Mouse (Mus musculus) layer of hippocampus, postnatal 10 days (tissue): ENCODE results near the gene Pvalb. TPM values are rescaled to one million over a fixed set of nuclear protein-coding genes. Genes with fewer than 3 reads are reported as not detected.
A peak's percentile ranks its signal among the peaks of the same experiment; 100 is the strongest.

Experiments
- DNase-seq, 2 experiments: peaks; one replicate each; pipeline ENCODE4 v3.0.0; 2021; ENCODE audit warnings: low spot score in 2 of 2
- total RNA-seq, 2 experiments: library from RNA; stranded (reverse); gene quantifications; 2 replicates each; pipeline ENCODE4 v1.2.3; 2021

Gene Pvalb
- total RNA-seq, 2 experiments from 2014 or later, result 6.6 to 6.9 TPM

DNA sequence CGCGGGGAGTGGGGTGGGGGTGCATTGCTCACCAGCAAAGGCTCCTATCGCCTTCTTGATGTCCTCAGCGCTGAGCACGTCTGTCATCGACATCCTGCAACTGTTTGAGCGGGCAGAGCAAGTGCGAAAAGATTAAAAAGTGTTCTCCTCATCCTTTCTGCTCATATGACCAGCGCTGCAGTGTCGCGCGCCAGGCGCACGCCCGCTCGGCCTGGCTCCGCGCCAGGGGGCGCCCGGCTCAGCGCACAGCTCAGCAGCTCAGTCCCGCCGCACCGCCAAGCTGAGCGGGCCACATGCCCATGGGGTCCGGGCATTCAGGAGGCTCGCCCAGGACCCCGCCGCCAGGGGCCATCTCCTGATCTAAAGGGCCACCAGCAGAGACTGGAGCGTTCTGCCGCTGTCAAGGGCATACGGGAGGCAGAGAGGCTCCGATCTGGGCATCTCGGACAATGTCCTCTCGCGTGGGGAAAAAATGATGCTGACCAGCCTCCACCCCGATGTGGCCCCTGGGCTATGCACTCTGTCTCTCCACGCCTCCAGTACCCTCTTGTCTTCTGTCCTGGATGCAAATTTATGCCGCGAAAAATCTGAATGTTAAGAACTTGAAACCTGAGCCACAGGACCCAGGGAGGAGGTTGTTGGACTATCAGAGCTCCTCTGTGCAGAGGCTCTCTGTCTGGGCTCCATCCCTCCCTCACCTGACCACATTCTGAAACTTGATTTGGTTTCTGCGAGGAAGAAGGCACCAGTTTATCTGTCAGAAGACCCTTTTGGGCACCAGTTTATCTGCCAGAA, 1.9 kb downstream of the Pvalb start:
- peak; percentile 54 to 77 for DNase-seq

DNA sequence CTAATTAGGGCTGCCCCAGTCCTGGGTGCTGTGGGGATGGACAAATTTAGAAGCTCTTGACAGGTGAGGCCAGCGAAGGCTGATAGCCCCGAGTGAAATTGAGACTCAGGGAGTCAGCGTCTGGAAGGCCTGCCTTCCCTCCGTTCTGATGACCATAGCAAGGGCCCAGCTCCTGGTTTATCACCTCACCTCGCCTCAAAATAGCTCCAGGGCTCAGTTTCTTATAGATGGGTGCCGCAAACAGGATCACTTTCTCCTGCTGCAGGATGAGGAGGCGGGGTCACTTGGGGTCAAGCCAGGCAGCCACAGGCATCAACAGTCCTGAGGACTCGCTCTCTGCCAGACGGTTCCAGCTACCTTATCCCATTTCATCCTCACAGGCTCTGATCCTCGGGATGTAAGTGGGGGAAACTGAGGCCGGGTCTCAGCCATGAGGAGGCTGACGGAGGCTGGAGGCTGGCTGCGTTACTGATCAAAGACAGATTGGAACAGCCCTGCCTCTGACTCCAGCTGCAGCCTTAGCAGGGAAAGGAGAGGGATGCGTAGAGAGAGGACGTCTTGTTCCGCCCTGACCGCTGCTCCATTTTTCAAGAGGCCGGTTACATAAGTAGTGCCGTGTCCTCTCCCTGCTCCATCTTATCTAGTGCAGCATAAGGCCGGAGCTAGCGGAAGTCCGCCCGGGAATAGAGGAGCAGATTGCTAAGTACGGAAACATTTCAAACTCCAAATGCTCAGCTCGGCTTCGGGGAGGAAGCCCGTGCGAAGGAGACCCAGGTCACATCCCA, 10.9 kb downstream of the Pvalb start:
- no peak for DNase-seq

DNA sequence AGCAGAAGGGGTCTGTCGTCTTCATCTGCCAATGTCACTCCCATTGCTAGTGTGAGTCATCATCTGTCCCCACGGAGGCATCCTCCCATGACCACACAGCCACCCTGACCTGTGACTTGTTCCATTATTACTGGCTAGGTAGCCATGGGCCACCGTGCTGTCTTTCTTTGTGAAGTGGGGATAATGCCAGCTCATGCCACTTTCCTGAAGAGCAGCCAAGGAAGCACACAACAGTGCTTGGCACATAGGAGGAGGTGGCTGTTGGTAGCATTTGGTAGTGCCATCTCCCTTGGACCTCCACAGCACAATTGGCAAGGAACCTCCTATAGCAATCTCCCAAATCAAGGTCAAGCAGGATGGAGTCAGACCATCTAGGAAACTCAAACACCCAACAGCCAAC, 11.9 kb downstream of the Pvalb start:
- DNase-seq, result no peak

DNA sequence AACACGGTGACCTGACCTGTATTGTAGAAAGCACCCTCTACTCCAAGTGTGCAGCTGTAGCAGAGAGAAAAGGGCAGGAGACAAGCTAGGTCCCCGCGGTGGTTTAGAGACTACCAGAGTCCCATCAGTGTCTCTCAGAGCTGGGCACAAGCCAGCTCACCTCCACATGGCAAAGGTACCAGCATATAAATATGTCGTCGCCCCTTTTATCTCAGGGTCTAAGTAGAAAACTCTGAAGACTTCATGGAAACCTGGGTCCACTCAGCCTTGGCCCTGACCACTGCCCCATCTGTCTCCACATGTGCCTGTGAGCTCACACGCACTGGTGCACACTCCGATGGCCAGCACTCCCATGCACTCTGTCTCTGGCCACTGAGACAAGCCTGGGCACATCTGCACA, 16.6 kb downstream of the Pvalb start:
- DNase-seq, result no peak

DNA sequence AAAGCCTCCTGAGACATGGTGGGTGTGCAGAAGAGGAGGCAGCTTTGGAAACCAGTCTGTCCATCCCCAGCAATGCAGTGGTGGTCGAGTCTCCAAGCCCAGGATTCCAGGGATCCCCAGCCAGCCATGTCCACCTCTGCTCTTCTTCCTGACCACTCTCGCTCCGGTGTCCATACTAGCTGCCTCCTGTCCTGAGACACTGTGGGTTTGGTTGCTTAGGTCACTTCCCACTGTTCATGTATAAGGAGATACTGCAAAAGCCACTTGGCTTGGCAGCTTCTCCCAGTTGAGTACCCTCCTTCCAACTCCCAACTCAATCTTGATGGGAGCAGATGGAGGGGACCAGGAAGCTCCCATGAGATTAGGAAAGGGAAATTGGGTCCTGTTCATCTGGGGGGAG, 17.7 kb downstream of the Pvalb start:
- DNase-seq, result no peak

DNA sequence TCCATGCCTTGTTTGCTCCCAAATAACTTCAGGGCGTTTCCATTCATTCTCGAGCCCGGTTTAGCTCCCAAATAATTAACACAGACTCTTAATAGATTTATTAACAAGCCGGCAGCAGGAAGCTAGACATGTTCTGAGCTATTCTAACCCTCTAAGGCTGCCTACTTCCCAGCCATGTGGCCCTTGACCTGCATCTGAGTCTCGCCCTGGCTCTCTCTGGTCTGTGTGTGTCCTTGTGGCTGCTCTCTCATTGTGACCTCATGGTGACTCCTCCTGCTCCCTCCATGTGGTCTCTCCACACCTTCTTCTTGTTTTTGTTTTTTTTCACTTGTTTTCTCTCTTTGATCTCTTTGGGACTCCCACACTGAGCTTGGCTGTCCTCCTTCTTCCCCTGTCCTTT, 19.3 kb downstream of the Pvalb start:
- no peak for DNase-seq

DNA sequence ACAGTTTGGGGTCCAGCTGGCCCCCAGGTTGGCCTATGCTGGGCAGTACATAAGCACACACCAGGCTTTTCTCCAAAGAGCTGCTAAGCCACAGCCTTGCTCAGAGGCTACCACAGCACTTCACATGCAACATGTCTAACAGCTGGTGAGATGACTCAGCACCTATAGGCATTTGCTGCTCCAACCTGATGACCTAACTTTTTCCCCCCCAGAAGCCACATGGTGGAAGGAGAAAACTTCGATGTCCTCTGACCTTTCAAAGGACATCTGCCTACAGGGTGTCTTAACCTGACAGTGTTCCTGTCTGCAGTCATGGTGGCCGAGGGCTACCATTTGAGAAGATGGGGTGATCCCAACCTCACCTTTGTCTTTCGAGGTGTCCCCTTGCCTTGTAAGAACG, 20.6 kb downstream of the Pvalb start:
- no peak for DNase-seq

DNA sequence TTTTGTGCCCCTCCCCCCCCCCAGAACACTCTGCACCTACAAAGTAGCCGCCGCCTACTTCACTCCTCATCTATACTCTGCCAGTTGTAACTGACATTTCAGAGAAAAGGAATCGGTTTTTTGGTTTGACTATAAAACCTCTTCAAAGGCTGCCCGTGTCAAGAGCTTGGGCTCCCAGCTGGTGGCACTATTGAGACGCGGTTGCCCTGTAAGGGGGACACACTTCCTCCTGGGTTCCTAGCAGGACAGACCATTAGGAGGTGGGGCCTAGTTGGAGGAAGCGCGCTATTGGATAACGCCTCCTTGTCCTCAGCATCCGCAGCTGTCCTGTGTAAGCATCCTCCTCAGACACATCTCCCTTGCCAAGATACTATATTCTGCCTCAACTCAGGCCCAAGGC, 21.3 kb downstream of the Pvalb start:
- peak; percentile 70 to 71 for DNase-seq

DNA sequence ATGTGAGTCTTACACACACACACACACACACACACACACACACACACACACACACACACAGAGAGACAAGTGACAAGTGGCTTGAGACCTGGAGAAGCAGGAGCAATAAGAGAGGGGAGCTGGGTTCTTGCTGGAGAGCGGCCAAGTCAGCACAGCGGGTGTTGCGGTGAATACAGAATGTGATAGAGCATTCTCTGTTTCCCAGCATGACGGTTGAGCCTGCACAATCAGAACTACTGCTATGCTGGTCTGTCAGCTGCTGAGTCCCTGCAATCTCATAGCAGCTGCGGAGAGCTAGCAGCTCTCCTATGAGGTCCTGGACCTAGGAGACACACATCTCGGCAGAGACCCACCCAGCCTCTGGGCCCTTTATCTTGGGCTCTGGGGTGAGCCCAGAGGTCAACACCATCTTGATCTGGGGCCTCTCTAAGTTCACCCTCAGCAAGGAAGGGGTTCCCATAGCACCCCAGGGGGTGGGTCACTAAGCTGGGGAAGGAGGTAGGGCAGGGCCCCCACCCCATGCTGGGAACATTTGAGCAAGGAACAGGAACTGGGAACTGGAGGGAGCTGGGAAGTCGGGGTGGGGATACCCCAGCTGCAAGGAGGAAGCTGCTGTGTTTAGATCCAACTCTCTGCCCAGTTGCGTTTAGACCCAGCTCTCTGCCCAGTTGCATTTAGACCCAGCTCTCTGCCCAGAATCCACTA, 24.3 kb downstream of the Pvalb start:
- DNase-seq, result peak; percentile 79 to 81

DNA sequence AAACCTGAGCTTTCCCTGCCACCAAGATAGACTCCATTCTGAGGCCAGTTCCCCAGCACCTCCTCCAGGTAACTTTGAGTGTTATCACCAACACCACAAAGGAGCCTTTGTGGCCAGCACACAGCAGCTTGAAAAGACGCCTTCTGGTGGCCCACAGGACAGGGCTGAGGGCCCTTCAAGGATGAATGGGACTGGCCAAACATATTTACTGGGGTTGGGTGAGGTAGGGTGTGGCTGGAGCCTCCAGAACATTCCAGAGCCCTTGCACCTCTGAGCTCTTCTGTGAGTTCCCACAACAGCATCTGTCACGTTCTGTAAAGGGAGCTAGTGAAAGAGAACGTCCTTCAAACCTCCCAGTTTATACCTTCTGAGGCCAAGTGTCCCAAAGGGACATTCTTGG, 26.4 kb downstream of the Pvalb start:
- no peak for DNase-seq

DNA sequence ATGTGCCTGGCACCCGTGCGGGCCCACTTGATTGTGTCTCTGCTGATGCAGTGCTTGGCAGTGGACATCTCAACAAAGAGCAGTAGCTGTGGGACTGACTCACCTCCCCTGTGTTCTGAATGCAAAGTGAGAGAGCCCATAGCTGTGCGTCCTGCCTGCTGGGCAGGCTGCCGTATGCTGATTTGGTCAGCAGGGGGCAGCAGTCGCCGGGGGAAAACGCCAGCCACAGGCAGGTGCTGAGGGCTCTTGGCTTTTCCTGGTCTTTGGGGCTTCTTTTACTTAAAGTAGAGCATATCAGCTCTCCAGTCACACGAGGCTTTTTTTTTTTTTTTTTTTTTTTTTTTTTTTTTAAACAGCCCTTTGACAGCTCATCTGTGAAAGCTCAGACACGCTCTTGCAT, 27.8 kb downstream of the Pvalb start:
- DNase-seq, result peak; percentile 90 to 94

DNA sequence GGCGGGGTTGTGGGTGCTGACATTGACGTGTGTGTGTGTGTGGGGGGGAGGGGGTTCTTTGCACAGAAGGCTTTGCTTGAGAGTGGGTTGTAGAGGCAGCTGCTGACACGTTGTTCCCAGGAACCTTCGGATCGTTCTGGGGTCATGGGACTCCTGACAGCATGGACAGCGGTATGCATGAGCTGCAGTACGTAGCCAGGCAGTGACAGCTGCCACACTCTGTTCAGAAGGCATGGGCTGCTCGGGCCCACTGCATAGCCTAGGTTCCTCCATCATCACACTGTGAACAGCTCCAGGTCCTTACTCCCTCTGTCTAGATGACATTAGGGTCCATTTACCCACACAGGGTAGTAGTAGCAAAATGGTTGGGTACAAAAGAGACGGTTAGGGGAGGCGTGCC, 28.9 kb downstream of the Pvalb start:
- DNase-seq, result no peak

DNA sequence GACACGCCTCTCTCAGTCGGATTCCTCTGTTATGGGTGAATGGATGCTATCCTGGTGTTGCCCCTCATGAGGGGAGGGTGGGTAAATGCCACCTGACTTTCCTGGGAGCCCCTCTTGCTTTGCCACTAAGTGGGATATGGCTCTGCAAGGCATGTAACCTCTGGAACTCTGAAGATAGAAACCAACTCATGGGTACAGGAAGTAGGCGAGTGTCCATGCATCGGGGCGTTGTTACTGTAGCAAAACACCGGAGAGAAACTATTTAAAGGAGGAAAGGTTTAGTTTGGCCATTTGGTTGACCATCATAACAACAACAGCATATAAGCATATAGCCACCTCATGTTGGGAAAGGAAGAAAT, 31.3 kb downstream of the Pvalb start:
- DNase-seq, result no peak

DNA sequence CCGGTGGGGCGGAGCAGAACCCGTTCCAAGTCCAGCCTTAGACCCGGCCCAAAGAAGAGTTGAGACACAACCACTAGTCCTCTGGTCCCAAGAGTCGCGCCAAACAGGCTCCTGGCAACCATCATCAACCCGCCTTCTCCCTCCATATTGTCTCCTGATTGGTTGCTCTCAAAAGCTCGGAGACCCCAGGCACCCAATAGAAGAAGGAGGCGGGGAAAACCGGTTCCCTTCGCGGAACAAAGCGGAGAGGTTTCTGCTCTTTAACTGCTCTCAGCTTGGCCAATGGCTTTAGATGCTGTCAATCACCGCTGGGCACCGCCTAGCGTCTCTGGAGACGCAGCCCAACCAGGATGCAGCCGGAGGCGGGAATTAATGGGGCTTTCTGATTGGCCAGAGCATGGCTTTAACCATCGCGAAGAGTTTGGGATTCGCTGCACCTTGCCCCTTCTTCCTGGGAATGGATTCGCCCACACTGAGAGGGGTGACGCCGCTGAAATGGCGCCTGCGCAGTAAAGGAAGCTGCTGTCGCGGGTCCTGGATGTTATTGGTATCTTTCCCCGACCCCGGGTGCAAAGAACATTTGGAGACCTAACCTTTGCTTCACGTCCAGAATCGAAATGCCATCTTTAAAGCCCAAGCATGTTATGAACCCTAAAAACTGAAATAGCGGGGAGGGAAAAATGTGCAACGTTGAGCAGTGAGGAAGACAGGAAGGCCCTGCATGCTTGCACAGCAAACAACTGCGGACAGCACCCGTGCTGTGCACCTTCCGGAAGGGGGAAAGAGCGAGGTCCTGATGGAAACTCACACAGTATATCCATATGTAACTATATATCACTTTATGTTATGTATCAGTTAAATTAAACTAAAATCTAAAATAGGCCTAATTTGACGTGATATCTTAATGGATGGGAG, 32.0 kb downstream of the Pvalb start, which contains the start of gene Ift27:
Ift27 (minus strand) TSS at position 136 of the 915 bp plus-strand sequence.
- peak; percentile 93 to 96 for DNase-seq

DNA sequence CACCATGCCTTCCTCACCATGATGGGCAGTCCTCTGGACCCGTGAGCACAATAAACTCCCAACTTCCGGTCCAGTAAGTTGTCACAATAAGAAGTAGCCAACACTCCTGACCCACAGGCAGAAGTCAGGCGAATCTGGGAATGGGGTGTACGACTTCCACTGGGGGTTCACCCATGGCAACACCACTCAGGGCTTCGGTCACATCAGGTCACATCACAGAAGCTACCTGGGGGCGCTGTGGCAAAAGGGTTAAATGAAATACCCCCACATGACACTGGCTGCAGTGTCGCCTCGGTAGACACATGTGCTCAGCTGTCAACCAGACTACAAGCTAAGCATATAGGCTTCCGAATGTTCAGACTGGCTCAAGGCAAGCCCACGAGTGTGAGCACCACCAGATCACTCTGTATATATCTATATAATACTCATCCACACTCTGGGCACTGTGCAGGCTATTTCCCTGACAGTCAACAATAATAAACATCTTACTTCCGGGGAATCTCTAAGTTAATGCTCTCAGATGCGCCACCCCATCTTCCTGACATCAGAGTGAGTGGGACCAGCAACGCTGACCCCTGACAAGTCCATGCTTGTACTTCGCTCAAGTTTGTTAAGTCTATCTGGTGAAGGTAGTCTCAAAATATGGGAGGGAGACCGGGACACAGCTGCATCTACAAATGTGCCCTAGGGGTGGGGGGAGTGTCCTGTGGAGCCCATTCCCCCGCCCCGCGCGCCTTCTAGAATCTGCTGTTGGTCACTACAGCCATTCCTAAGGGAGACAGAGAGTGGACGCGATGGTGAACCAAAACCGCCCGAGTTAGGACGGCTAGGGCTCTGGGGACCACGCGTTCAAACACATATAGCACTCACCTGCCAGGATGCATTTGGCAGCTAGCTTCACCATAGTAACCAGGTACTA, 33.0 kb downstream of the Pvalb start:
- DNase-seq, result no peak

DNA sequence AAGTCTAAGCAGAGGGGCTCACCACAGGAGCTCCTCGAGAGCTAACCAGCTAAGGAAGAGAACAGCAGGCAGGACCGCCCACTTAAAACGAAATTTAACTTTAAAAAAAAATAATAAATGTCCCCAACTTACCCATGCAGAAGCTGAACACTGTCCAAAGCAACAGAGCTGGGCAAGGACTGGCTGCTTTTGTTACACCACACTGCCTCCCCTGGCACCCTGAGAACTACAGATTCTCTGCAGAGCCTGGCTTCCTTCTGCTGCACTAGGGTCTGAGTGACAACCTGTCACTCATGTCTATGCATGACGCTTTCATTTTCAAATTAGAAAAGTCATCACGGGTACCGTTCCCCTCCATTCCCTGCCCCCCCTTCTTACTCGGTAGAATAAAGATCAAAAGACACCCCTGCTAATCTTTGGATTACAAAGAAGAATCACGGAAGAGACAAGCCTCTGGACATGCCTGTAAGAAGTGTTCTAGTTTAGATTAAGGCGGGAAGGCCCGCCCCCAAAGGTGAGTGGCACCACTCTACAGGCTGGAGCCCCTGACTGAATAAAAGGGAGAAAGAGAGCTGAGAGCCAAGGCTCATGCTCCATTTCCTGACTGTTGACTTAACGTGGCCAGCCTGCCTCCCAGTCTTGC, 33.8 kb downstream of the Pvalb start:
- DNase-seq, result peak; percentile 48 to 59

DNA sequence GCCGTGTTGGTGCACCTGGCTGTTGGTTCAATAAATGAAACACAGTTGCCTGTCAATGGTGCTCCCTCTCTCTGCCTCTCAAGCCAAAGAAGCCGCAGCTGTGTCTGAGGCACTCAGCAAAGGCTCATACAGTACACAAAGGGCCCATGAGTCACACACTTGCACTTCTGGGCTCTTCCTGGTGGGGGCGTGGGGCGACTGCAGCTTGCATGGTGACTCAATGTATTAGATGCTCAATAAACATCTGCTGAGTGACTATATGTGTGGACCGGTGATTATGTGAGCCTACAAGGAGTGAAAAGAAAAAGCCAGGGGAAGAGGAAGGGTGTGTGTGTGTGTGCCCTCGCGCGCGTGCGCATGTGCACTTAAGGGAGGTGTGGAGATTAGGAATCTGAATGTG, 34.5 kb downstream of the Pvalb start:
- peak; percentile 47 to 49 for DNase-seq

DNA sequence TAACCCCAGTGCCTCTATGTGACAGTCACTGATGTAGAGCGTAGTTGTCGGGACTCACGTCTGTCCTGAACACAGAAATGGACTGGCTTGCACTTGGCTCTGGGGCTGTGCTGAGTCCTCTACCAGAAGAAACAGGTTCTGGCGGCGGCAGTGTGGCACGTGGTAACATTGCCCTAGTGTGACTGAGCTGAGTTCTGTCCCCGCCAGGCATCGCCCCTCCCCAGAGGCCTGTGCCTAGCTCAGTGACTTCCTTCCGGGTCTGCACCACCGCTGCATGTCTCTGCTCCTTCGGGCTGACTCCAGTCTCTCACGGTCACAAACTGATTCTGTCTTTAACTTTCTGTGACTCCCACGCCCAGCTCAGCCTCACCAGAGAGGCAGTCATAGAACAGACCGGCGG, 35.5 kb downstream of the Pvalb start:
- no peak for DNase-seq

DNA sequence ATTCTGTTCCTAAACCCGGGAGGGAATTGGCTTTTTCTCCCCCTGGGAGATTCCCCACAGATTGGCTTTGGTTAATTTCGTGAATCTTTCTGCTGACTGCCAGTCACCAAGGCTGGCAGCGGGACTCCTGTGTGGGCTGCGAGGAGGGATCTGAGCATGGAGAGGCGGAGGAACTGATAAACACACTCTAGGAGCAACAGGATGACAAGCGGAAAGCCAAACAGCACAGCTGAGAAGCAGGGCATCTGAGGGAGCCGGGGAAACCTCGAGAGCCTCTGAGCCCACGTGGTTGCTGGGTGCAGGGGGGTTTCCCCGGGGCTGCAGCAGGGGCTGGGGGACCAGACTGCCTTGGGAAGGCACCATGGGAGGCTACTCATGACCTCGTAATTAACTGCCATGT, 36.6 kb downstream of the Pvalb start:
- peak; percentile 52 to 53 for DNase-seq
